Mouse (Mus musculus) heart, embryonic 14.5 days (tissue): ENCODE data around the gene Ppdpf. TPM values are rescaled to one million over a fixed set of nuclear protein-coding genes. Genes with fewer than 3 reads are reported as not detected.

Experiments used
- ATAC-seq: fragments of 200-750 bp; cut with Nextera tagmentation; 2 replicates; pipeline ENCODE4 v1.8.0; 2017; ENCODE audit warnings: low read depth, moderate TSS enrichment; ENCODE audit not compliant: insufficient number of reproducible peaks, insufficient read depth, low FRiP score
- H3K27ac ChIP-seq, 2 experiments: fragments of 200-500 bp in 1 of 2; fragments of 300-500 bp in 1 of 2; sonication (generic) in 1 of 2; replicated peaks in 1 of 2; 2 replicates each; pipeline ENCODE4 v1.5.1; 2012 to 2014; ENCODE audit warnings: low read depth in 2 of 2, low read length in 2 of 2, control low read depth in 1 of 2, mild to moderate bottlenecking in 1 of 2, mixed read lengths in 1 of 2; ENCODE audit not compliant: control insufficient read depth in 1 of 2, insufficient read depth in 1 of 2
- H3K27me3 ChIP-seq: fragments of 300-500 bp; sonication (generic); 2 replicates; pipeline ENCODE4 v1.6.1; 2014; ENCODE audit warnings: mild to moderate bottlenecking, low read length, control low read depth; ENCODE audit not compliant: control insufficient read depth, insufficient read depth
- H3K36me3 ChIP-seq: fragments of 300-500 bp; sonication (generic); 2 replicates; pipeline ENCODE4 v1.6.1; 2014; ENCODE audit warnings: mild to moderate bottlenecking, control low read depth, low read length, mixed read lengths; ENCODE audit not compliant: control insufficient read depth, insufficient read depth
- H3K4me1 ChIP-seq, 2 experiments: fragments of 200-500 bp in 1 of 2; fragments of 300-500 bp in 1 of 2; sonication (generic) in 1 of 2; 2 replicates each; pipeline ENCODE4 v1.6.1; 2012 to 2014; ENCODE audit warnings: low read length in 2 of 2, control low read depth in 1 of 2, mixed read lengths in 1 of 2; ENCODE audit not compliant: control insufficient read depth in 2 of 2, insufficient read depth in 2 of 2
- H3K4me2 ChIP-seq: fragments of 300-500 bp; sonication (generic); 2 replicates; pipeline ENCODE4 v1.6.1; 2014; ENCODE audit warnings: mild to moderate bottlenecking, low read length
- H3K4me3 ChIP-seq, 2 experiments: fragments of 200-500 bp in 1 of 2; fragments of 300-500 bp in 1 of 2; sonication (generic) in 1 of 2; 2 replicates each; pipeline ENCODE4 v1.5.1; 2012 to 2014; ENCODE audit warnings: low read length in 2 of 2, mild to moderate bottlenecking in 2 of 2, control low read depth in 1 of 2, low read depth in 1 of 2, moderate library complexity in 1 of 2; ENCODE audit not compliant: control insufficient read depth in 1 of 2, insufficient read depth in 1 of 2
- H3K9ac ChIP-seq: fragments of 300-500 bp; sonication (generic); 2 replicates; pipeline ENCODE4 v1.6.1; 2014; ENCODE audit warnings: mild to moderate bottlenecking, low read length
- H3K9me3 ChIP-seq: fragments of 300-500 bp; sonication (generic); 2 replicates; pipeline ENCODE4 v1.6.1; 2016; ENCODE audit warnings: low read length, control low read depth; ENCODE audit not compliant: control insufficient read depth
- WGBS: fragments of 180-500 bp; shearing (Covaris S2); extraction: QIAGEN DNeasy Blood & Tissue Kit; methylation state at CpG from one replicate; pipeline ENCODE4 v1.1.7; 2014; 5-methylcytosine and 5-hydroxymethylcytosine counted together
- polyA plus RNA-seq: library from polyadenylated mRNA; unstranded; fragments of >200 nt; fragmentation: Nextera tagmentation; extraction: Ambion mirVana; gene quantifications from 2 replicates; pipeline ENCODE4 v1.2.1, GENCODE M21; 2014

Gene Ppdpf
- polyA plus RNA-seq, 1 experiment from 2014 or later: 193 TPM

DNA sequence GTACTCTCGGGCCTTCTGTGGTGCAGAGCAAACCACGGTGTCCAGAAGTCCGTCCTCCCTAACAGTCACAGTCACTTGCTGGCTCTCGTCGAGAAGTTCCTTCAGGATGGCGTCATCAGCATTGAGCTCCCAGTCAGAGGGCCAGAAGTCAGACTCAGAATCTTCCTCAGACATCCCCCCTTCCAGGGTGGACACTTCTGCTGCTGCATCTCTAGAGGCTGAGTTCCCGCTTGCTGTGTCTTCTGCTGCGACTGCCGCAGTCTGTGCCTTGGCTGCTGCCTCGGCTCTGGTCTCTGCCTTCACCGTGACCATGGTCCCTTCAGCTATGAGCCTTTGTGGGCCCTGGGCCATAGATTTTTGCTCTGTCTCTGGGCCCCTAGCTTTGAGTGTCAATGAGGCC lies 47.6 kb downstream of the Ppdpf start:
- ATAC-seq: no peak
- Histone ChIP-seq H3K4me2 (no peak overlapping the region), H3K36me3 (peaks cover 27% of the 10 kb centered on the region; the same call in 1 of the 2 replicates), H3K27me3 (no peaks in the 10 kb centered on the region), H3K9ac (no peak overlapping the region), H3K27ac (no peak overlapping the region), H3K4me1 (no peaks in the 10 kb centered on the region), H3K4me3 (no peak overlapping the region), H3K9me3 (no peaks in the 10 kb centered on the region)
- 87% methylated on average over 11 of the region's 11 CpGs for WGBS

DNA sequence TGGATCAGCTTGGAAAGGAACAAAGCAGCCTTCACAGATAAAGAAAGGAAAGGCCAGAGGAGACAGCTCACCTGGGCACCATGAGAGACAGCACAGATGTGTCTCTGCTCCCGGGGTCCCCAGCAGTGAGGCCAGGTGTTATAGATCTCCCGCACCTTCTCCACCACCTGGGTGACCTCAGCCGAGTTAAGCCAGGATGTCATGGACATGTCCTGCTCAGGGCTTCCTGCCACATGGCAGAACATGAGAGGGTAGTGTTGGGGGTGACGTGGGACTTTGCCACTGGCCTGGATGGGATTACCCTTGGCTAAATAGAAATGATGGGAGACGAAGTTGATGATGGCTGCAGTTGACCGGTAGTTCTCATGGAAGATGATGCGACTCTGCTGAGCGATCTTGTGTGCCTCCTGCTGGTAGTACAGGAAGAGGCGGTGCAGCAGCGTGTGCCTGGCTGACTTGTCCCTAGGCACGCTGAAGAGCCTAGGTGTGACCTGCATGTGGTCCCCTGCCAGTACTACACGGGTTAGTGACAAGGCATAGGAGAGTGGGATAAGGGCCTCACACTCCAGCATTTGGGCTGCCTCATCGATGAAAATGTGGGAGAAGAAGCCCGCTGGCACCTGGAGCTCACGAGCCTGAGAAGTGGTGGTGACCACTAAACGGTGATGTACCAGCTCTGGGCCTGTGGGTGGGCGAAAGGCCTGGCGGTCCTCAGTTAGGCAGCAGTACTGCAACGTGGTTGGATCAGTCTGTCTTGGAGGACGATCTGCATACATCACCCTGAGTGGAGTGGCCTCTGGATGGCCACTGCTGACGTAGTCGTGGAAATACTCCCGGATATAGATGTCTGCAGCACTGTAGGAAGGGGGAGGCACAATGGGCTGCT lies 48.9 kb downstream of the Ppdpf start:
- Histone ChIP-seq H3K27ac (no peak overlapping the region), H3K4me3 (no peak overlapping the region), H3K27me3 (no peaks in the 10 kb centered on the region), H3K36me3 (peaks cover 27% of the 10 kb centered on the region; the same call in 1 of the 2 replicates), H3K9ac (no peak overlapping the region), H3K4me2 (no peak overlapping the region), H3K9me3 (no peaks in the 10 kb centered on the region), H3K4me1 (no peaks in the 10 kb centered on the region)
- no peak for ATAC-seq
- WGBS: 82% methylated on average over 23 of the region's 23 CpGs

DNA sequence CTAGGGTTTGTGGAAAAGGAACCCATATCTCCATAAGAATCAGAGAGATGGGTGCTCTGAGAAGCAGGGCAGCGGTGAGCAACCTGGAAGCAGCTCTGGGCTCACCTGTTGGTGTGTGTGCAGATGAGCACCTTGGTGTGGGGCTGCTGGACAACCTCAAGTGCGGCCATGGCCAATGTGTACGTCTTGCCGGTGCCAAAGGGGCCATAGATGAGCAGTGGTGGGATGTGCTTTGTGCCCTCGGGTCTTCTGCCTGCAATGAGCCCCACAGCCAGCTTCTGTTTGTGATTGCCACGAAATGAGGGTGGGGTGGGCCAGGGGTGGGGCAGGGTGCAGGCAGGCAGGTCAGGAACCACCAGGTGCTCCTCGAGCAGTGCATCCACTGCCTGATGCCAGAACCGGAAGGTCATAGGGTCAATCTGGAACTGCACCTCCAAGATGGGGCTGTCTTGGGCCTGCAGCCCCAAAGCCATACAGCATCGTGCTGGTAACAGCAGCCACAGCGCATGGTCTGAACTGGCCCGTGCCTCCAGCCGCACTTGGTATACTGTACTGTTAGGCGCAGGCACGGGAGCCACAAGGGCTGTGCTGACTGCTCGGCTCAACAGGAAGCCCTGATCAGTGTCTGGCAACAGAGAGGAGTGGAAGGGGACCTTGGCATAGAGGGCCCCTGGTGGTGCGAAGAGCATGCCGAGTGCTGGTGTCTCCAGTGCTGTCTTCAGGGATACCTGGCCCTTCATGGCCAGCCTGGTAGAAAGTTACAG lies 50.4 kb downstream of the Ppdpf start:
- Histone ChIP-seq H3K4me1 (peaks cover 0 to 4% of the 10 kb centered on the region in 2 experiments; a peak in 1 of 4 replicates), H3K36me3 (peaks cover 26% of the 10 kb centered on the region; the same call in 1 of the 2 replicates), H3K9ac (no peak overlapping the region), H3K27me3 (no peaks in the 10 kb centered on the region), H3K4me2 (no peak overlapping the region), H3K4me3 (no peak overlapping the region), H3K9me3 (no peaks in the 10 kb centered on the region), H3K27ac (no peak overlapping the region)
- WGBS: 82% methylated on average over 17 of the region's 17 CpGs
- no peak for ATAC-seq

DNA sequence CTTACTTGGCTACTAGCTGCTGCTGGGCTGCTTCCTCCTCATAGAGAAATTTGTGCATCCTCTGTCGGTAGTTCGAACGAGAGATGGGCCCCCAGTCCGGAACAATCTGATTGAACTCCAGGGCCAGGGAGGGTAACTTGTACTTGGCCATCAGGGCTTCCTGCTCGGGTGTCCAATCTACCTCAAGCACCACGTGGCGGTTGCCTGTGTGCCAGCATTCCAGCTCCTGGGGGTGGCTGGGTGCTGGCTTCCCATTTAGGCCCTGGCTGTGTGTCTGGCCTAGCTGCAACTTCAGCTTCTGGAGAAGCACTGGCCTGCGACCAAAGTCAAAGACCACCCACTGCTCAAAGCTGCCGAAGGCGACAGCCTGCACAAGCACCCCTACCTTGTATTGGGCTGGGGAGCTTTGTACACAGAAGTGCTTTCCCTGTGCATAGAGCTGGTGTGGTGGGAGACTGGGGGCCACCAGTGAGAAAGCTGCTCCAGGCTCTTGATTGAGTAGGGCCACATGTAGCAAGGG lies 51.1 kb downstream of the Ppdpf start:
- Histone ChIP-seq H3K27ac (no peak overlapping the region), H3K4me2 (no peak overlapping the region), H3K9ac (no peak overlapping the region), H3K36me3 (peaks cover 23% of the 10 kb centered on the region; the same call in 1 of the 2 replicates), H3K9me3 (no peaks in the 10 kb centered on the region), H3K4me3 (no peak overlapping the region), H3K4me1 (peaks cover 0 to 4% of the 10 kb centered on the region in 2 experiments; a peak in 1 of 4 replicates), H3K27me3 (no peaks in the 10 kb centered on the region)
- WGBS: 76% methylated on average over 10 of the region's 10 CpGs
- no peak for ATAC-seq

Other genes starting within 250 kb of the Ppdpf start
- gene Nkain4, start 232.5 kb upstream of the Ppdpf start, polyA plus RNA-seq: 47.5 and 57.4 TPM in 2 replicates
- gene Arfgap1, start 220.0 kb upstream of the Ppdpf start, polyA plus RNA-seq: 53.7 and 59.0 TPM in 2 replicates
- 0.12 and 0.36 TPM in 2 replicates for gene Col20a1, start 200.7 kb upstream of the Ppdpf start, polyA plus RNA-seq
- gene Chrna4, start 143.7 kb upstream of the Ppdpf start, polyA plus RNA-seq: 0.04 and 0.07 TPM in 2 replicates
- gene Kcnq2, start 51.9 kb upstream of the Ppdpf start, polyA plus RNA-seq: 0.11 TPM in 1 of 2 replicates, not detected in the other
- gene Eef1a2, start 30.2 kb upstream of the Ppdpf start, polyA plus RNA-seq: 22.6 and 24.7 TPM in 2 replicates
- gene Ptk6, start 15.5 kb downstream of the Ppdpf start, polyA plus RNA-seq: not detected in 2 replicates
- 0.08 and 0.09 TPM in 2 replicates for gene Srms, start 25.9 kb downstream of the Ppdpf start, polyA plus RNA-seq
- not detected in 2 replicates for gene Fndc11, start 32.8 kb downstream of the Ppdpf start, polyA plus RNA-seq
- gene Helz2, start 54.8 kb downstream of the Ppdpf start, polyA plus RNA-seq: 1.3 and 1.6 TPM in 2 replicates
- gene Gmeb2, start 100.8 kb downstream of the Ppdpf start, polyA plus RNA-seq: 9.1 and 9.9 TPM in 2 replicates
- gene Stmn3, start 127.3 kb downstream of the Ppdpf start, polyA plus RNA-seq: 0.24 and 3.6 TPM in 2 replicates
- 21.1 and 25.3 TPM in 2 replicates for gene Rtel1, start 132.5 kb downstream of the Ppdpf start, polyA plus RNA-seq
- gene Zgpat, start 177.7 kb downstream of the Ppdpf start, polyA plus RNA-seq: 26.3 and 26.5 TPM in 2 replicates
- gene Arfrp1, start 178.2 kb downstream of the Ppdpf start, polyA plus RNA-seq: 42.8 and 46.9 TPM in 2 replicates
- 13.6 and 13.7 TPM in 2 replicates for gene Lime1, start 192.8 kb downstream of the Ppdpf start, polyA plus RNA-seq